Mouse (Mus musculus): ENCODE measurements around the gene Stx7. TPM values are rescaled to one million over a fixed set of nuclear protein-coding genes. Genes with fewer than 3 reads are reported as not detected.
A peak's percentile ranks its signal among the peaks of the same experiment; 100 is the strongest.

Stx7 gene
- total RNA-seq, 2 experiments from 2014 or later = 137 to 143 TPM

GRCm38 (mm10) chr10:24164909-24165304 lies 15.8 kb downstream of the Stx7 start:
- no peak for DNase-seq (ENCODE audit: low spot score in 2 of 2)

GRCm38 (mm10) chr10:24165526-24166055 lies 16.5 kb downstream of the Stx7 start:
- no peak for DNase-seq (ENCODE audit: low spot score in 2 of 2)

GRCm38 (mm10) chr10:24167978-24168583 lies 19.0 kb downstream of the Stx7 start:
- no peak for DNase-seq (ENCODE audit: low spot score in 2 of 2)

- no peak for DNase-seq (ENCODE audit: low spot score in 2 of 2)
Observed at GRCm38 (mm10) chr10:24168854-24169253, 19.8 kb downstream of the Stx7 start.

- DNase-seq (ENCODE audit: low spot score in 2 of 2) = no peak
Observed at GRCm38 (mm10) chr10:24171906-24172459, 22.9 kb downstream of the Stx7 start.

GRCm38 (mm10) chr10:24173210-24174001 lies 24.3 kb downstream of the Stx7 start:
- DNase-seq (ENCODE audit: low spot score in 2 of 2) = peak in 1 of 2 experiments; percentile 43

GRCm38 (mm10) chr10:24190392-24190791 lies 41.3 kb downstream of the Stx7 start:
- no peak for DNase-seq (ENCODE audit: low spot score in 2 of 2)

GRCm38 (mm10) chr10:24191977-24192376 lies 42.9 kb downstream of the Stx7 start:
- DNase-seq (ENCODE audit: low spot score in 2 of 2) = no peak

- no peak for DNase-seq (ENCODE audit: low spot score in 2 of 2)
Observed at GRCm38 (mm10) chr10:24199303-24199702, 50.2 kb downstream of the Stx7 start.

GRCm38 (mm10) chr10:24200099-24200498 lies 51.0 kb downstream of the Stx7 start:
- no peak for DNase-seq (ENCODE audit: low spot score in 2 of 2)

- DNase-seq (ENCODE audit: low spot score in 2 of 2) = no peak
Observed at GRCm38 (mm10) chr10:24210075-24210474, 61.0 kb downstream of the Stx7 start.

- DNase-seq (ENCODE audit: low spot score in 2 of 2) = no peak
Observed at GRCm38 (mm10) chr10:24213297-24213696, 64.2 kb downstream of the Stx7 start.

GRCm38 (mm10) chr10:24217558-24218268 lies 68.6 kb downstream of the Stx7 start:
- no peak for DNase-seq (ENCODE audit: low spot score in 2 of 2)

- no peak for DNase-seq (ENCODE audit: low spot score in 2 of 2)
Observed at GRCm38 (mm10) chr10:24220931-24221330, 71.8 kb downstream of the Stx7 start.

- no peak for DNase-seq (ENCODE audit: low spot score in 2 of 2)
Observed at GRCm38 (mm10) chr10:24222911-24223310, 73.8 kb downstream of the Stx7 start.

- peak; percentile 10 to 20 for DNase-seq (ENCODE audit: low spot score in 2 of 2)
Observed at GRCm38 (mm10) chr10:24223449-24224143, 74.5 kb downstream of the Stx7 start, which contains the start of gene Moxd1. Moxd1 (plus strand) TSS chr10:24223517.

GRCm38 (mm10) chr10:24224591-24224990 lies 75.5 kb downstream of the Stx7 start:
- no peak for DNase-seq (ENCODE audit: low spot score in 2 of 2)

GRCm38 (mm10) chr10:24228318-24229183 lies 79.4 kb downstream of the Stx7 start:
- DNase-seq (ENCODE audit: low spot score in 2 of 2) = no peak

GRCm38 (mm10) chr10:24232281-24232680 lies 83.2 kb downstream of the Stx7 start:
- no peak for DNase-seq (ENCODE audit: low spot score in 2 of 2)

Data from adrenal gland, adult 18-20 months (tissue).